Mouse (Mus musculus) spleen, embryonic (tissue): ENCODE measurements around the gene Slc25a41.

Experiments used
- CTCF ChIA-PET: fragments of 350-600 bp; sonication (Branson Sonifier 250); formaldehyde crosslinking; loops from one replicate; lab custom pipeline; 2022; lab: Charles Lee

The Slc25a41 gene

GRCm38 (mm10) chr17:56996506-56996905, 44.9 kb downstream of the Slc25a41 start:
- CTCF ChIA-PET: interaction anchor here (1.0 kb wide), 1 partner anchor 338 kb away, joined by 5 read pairs; no protein-coding TSS in a partner anchor

- CTCF ChIA-PET: no interaction called here
These were observed 46.4 kb downstream of the Slc25a41 start for GRCm38 (mm10) chr17:56995046-56995445.

GRCm38 (mm10) chr17:56990966-56991365, 50.5 kb downstream of the Slc25a41 start:
- CTCF ChIA-PET: interaction anchor here (0.7 to 0.8 kb wide), 2 partner anchors 18 to 204 kb away, joined by 3 to 9 read pairs; no protein-coding TSS in a partner anchor

GRCm38 (mm10) chr17:56990115-56990746, 51.2 kb downstream of the Slc25a41 start, which contains the start of gene Clpp:
Clpp (plus strand) TSS chr17:56990305.
- CTCF ChIA-PET: interaction anchor here (0.6 to 0.8 kb wide), 3 partner anchors 19 to 203 kb away, joined by 3 to 9 read pairs (median 3); no protein-coding TSS in a partner anchor

- CTCF ChIA-PET: interaction anchor here (0.6 kb wide), 1 partner anchor 162 kb away, joined by 3 read pairs; no protein-coding TSS in a partner anchor
These were observed 51.9 kb downstream of the Slc25a41 start for GRCm38 (mm10) chr17:56989467-56990114.

GRCm38 (mm10) chr17:56988921-56989430, 52.5 kb downstream of the Slc25a41 start:
- CTCF ChIA-PET: no interaction called here

- CTCF ChIA-PET: no interaction called here
These were observed 53.0 kb downstream of the Slc25a41 start for GRCm38 (mm10) chr17:56988441-56988840.

GRCm38 (mm10) chr17:56986105-56986805, 55.2 kb downstream of the Slc25a41 start:
- CTCF ChIA-PET: no interaction called here

GRCm38 (mm10) chr17:56985656-56986055, 55.8 kb downstream of the Slc25a41 start:
- CTCF ChIA-PET: no interaction called here

- CTCF ChIA-PET: no interaction called here
These were observed 56.6 kb downstream of the Slc25a41 start for GRCm38 (mm10) chr17:56984886-56985285.
